Mouse (Mus musculus) forebrain, embryonic 15.5 days (tissue): ENCODE data around the gene Eif4enif1. TPM values are rescaled to one million over a fixed set of nuclear protein-coding genes. Genes with fewer than 3 reads are reported as not detected.
"Not testable (repeated sequence)": the region's sequence is repeated elsewhere in the genome, so short reads cannot be mapped to it uniquely, and the experiment has no call there.

Experiments
- ATAC-seq: fragments of 200-750 bp; cut with Nextera tagmentation; replicated peaks from 2 replicates; pipeline ENCODE4 v1.8.0; 2017; ENCODE audit warnings: mild to moderate bottlenecking, moderate TSS enrichment, moderate library complexity
- H3K27ac ChIP-seq: fragments of 300-500 bp; sonication (generic); replicated peaks from 2 replicates; pipeline ENCODE4 v1.5.1; 2015; ENCODE audit warnings: mild to moderate bottlenecking, inconsistent platforms
- H3K27me3 ChIP-seq: fragments of 300-500 bp; sonication (generic); 2 replicates; pipeline ENCODE4 v1.6.1; 2015; ENCODE audit warnings: inconsistent platforms
- H3K36me3 ChIP-seq: fragments of 300-500 bp; sonication (generic); 2 replicates; pipeline ENCODE4 v1.6.1; 2015; ENCODE audit warnings: mild to moderate bottlenecking, inconsistent platforms
- H3K4me1 ChIP-seq: fragments of 300-500 bp; sonication (generic); 2 replicates; pipeline ENCODE4 v1.6.1; 2015; ENCODE audit warnings: inconsistent platforms
- H3K4me2 ChIP-seq: fragments of 300-500 bp; sonication (generic); replicated peaks from 2 replicates; pipeline ENCODE4 v1.6.1; 2015; ENCODE audit warnings: mild to moderate bottlenecking, inconsistent platforms
- H3K4me3 ChIP-seq: fragments of 300-500 bp; sonication (generic); 2 replicates; pipeline ENCODE4 v1.5.1; 2015; ENCODE audit warnings: mild to moderate bottlenecking, inconsistent platforms
- H3K9ac ChIP-seq: fragments of 300-500 bp; sonication (generic); replicated peaks from 2 replicates; pipeline ENCODE4 v1.6.1; 2015; ENCODE audit warnings: mild to moderate bottlenecking, inconsistent platforms
- H3K9me3 ChIP-seq: fragments of 300-500 bp; sonication (generic); 2 replicates; pipeline ENCODE4 v1.6.1; 2016; ENCODE audit warnings: inconsistent platforms
- WGBS: fragments of 180-500 bp; shearing (Covaris S2); methylation state at CpG from one replicate; pipeline ENCODE4 v1.1.7; 2015; ENCODE audit warnings: mixed read lengths; 5-methylcytosine and 5-hydroxymethylcytosine counted together
- polyA plus RNA-seq: library from polyadenylated mRNA; unstranded; fragments of >200 nt; fragmentation: Nextera tagmentation; extraction: Ambion mirVana; gene quantifications from 2 replicates; pipeline ENCODE4 v1.2.1, GENCODE M21; 2015

The Eif4enif1 gene
- polyA plus RNA-seq: 46.2 and 54.3 TPM in 2 replicates

DNA sequence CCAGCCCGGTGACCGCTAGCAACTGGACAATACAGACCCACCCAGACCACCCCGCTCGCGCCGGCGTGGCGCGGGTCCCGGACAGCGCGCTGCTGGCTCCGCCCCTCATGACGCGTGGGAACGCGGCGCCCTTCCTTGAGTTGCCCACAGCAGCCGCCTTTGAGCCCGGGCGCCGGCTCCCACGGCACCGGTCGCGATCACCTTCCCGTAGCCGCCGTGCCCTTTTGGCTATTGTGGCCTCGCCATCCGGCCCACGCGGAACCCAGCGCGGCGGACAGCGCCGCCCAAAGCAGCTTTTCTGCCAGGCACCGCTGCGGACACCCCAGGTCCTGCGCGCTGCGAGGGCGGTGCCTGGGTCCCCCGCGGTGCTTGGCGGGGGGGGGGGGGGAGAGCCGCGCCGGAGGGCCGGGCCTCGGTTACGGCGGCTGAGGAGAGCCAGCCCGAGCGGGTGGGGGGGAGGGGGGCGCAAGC, at the start of gene Eif4enif1:
Gene Eif4enif1, plus strand, starts transcription at position 162 of the 471 bp plus-strand sequence.
- no peaks in the 10 kb centered on the region for H3K9me3 ChIP-seq
- H3K4me2 ChIP-seq: peak within 1 kb of the TSS; percentile 33
- H3K27ac ChIP-seq: peak within 1 kb of the TSS; percentile 58
- H3K36me3 ChIP-seq: peaks cover 17% of the 10 kb centered on the region
- H3K4me3 ChIP-seq: peak within 1 kb of the TSS; percentile 40
- ATAC-seq: peak; percentile 78
- WGBS: under 1% methylated on average over 49 of the region's 57 CpGs
- no peaks in the 10 kb centered on the region for H3K27me3 ChIP-seq
- peak within 1 kb of the TSS; percentile 41 for H3K9ac ChIP-seq
- peaks cover 10% of the 10 kb centered on the region for H3K4me1 ChIP-seq

DNA sequence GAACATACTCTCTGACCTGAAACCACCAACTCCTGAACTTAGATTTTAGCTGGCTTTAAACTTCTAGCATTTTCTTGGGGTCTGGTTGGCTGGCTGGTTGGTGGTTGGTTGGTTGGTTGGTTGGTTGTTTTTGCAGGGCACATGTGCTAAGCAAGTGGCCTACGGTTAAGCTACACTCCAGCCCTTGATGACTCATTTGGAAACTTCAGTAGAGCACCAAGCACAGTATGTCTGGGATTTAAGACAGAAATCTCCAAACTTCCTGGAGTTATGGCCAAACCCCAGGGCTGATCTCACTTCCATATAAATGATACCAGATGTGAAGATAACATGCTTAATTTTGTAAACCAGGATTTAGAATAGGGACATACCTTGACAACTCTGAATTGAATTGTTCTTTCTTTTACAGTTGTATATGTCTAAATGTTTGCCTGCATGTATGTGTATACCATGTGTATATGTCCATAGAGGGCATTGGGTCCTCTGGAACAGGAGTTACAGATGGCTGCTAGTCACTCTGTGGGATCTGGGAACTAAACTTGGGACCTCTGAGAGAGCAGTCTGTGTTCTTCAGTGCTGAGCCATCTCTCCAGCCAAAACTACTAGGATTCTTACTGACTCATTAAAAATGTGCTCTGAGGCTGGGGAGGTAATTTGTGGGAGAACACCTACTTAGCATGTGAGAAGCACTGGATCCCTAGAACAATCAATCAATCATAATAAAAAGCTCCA, 48.4 kb upstream of the Eif4enif1 start:
- not testable (repeated sequence) for H3K27ac ChIP-seq, H3K36me3 ChIP-seq, H3K27me3 ChIP-seq, H3K9ac ChIP-seq, H3K4me1 ChIP-seq, H3K4me3 ChIP-seq, H3K4me2 ChIP-seq
- H3K9me3 ChIP-seq: peaks cover 15% of the 10 kb centered on the region
- 83% methylated on average over 1 of the region's 1 CpGs for WGBS
- ATAC-seq: peak; percentile 30

GRCm38 (mm10) chr11:3156991-3157390, 45.2 kb upstream of the Eif4enif1 start:
- 96% methylated on average over 3 of the region's 3 CpGs for WGBS
- H3K4me2 ChIP-seq, H3K4me3 ChIP-seq, H3K27ac ChIP-seq, H3K4me1 ChIP-seq, H3K36me3 ChIP-seq, H3K9ac ChIP-seq, ATAC-seq, H3K27me3 ChIP-seq: not testable (repeated sequence)
- peaks cover 14% of the 10 kb centered on the region for H3K9me3 ChIP-seq

DNA sequence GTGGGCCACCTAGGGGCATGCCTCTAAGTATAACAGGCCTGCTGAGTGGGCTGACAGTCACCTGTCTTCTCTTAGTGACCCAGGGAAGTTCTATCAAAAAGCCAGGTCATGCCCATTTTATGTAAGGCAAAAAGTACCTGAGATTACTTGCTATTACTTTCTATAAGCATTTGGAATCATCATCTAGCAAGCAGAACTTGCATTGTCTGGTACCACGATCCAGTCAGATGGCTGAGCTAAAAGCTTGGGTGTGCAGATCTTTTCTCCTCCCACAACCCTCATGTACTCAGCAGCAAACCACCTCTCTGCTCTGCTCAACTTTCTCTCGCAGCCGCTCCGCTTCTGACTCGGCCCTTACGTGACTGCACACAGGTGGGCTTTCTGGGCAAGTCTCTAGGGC, 44.2 kb upstream of the Eif4enif1 start:
- WGBS: 95% methylated on average over 6 of the region's 6 CpGs
- not testable (repeated sequence) for H3K27me3 ChIP-seq, ATAC-seq, H3K36me3 ChIP-seq, H3K4me1 ChIP-seq, H3K9ac ChIP-seq, H3K4me3 ChIP-seq, H3K27ac ChIP-seq, H3K4me2 ChIP-seq
- peaks cover 20% of the 10 kb centered on the region for H3K9me3 ChIP-seq

- H3K4me1 ChIP-seq, H3K27me3 ChIP-seq, H3K27ac ChIP-seq, H3K36me3 ChIP-seq, ATAC-seq, H3K9ac ChIP-seq, H3K4me2 ChIP-seq, H3K4me3 ChIP-seq: not testable (repeated sequence)
- H3K9me3 ChIP-seq: peaks cover 19% of the 10 kb centered on the region
- WGBS: 91% methylated on average over 4 of the region's 4 CpGs
These were observed 43.4 kb upstream of the Eif4enif1 start for GRCm38 (mm10) chr11:3158800-3159199.

GRCm38 (mm10) chr11:3161370-3161769, 40.8 kb upstream of the Eif4enif1 start:
- H3K27ac ChIP-seq, H3K27me3 ChIP-seq, H3K4me1 ChIP-seq, H3K4me3 ChIP-seq, H3K4me2 ChIP-seq, H3K36me3 ChIP-seq, H3K9ac ChIP-seq, ATAC-seq: not testable (repeated sequence)
- peaks cover 19% of the 10 kb centered on the region for H3K9me3 ChIP-seq
- 60% methylated on average over 1 of the region's 2 CpGs for WGBS

DNA sequence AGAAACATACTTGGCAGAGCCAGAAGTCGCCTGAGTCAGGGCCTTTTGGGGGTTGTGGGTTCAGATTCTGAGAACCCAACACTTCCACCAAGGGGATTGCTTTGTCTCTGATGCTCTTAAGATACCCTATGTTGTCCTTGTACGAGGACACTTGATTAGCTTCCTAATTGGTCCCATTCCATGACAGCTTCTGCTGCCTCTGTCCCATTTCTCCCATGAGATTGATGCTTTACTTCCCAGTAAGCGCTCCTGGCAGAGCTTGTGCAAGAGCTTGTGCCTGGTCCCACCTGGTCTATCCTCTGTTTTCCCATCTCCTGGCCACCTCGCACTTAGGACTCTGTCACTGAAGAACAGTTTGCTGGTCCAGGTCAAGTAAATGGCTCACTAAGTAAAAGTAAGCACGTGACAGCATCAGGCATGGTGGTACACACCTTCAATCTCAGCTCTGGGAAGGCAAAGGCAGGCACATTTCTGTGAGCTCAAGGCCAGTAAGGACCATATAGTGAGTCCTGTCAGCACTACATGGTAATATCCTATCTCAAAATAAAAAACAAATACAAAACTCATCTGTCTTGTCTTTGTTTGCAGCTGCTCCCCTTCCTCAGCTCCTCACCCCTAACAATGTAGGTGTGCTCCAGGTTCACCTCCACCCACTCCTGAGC, 39.8 kb upstream of the Eif4enif1 start:
- not testable (repeated sequence) for H3K4me1 ChIP-seq, H3K36me3 ChIP-seq, H3K27me3 ChIP-seq, H3K4me3 ChIP-seq, H3K9ac ChIP-seq, H3K27ac ChIP-seq, H3K4me2 ChIP-seq
- H3K9me3 ChIP-seq: peaks cover 20% of the 10 kb centered on the region
- 64% methylated on average over 5 of the region's 5 CpGs for WGBS
- peak; percentile 36 for ATAC-seq

GRCm38 (mm10) chr11:3163122-3163521, 39.1 kb upstream of the Eif4enif1 start:
- not testable (repeated sequence) for ATAC-seq, H3K4me3 ChIP-seq
- 92% methylated on average over 2 of the region's 2 CpGs for WGBS

GRCm38 (mm10) chr11:3163661-3164060, 38.5 kb upstream of the Eif4enif1 start:
- not testable (repeated sequence) for ATAC-seq, H3K9ac ChIP-seq, H3K27me3 ChIP-seq, H3K4me3 ChIP-seq, H3K4me2 ChIP-seq, H3K27ac ChIP-seq, H3K36me3 ChIP-seq, H3K4me1 ChIP-seq
- peaks cover 23% of the 10 kb centered on the region for H3K9me3 ChIP-seq
- WGBS: 57% methylated on average over 3 of the region's 3 CpGs

More at GRCm38 (mm10) chr11:3163122-3163521, 39.1 kb upstream of the Eif4enif1 start:
- not testable (repeated sequence) for H3K36me3 ChIP-seq, H3K4me2 ChIP-seq, H3K27me3 ChIP-seq, H3K9ac ChIP-seq, H3K4me1 ChIP-seq, H3K27ac ChIP-seq
- H3K9me3 ChIP-seq: peaks cover 23% of the 10 kb centered on the region

DNA sequence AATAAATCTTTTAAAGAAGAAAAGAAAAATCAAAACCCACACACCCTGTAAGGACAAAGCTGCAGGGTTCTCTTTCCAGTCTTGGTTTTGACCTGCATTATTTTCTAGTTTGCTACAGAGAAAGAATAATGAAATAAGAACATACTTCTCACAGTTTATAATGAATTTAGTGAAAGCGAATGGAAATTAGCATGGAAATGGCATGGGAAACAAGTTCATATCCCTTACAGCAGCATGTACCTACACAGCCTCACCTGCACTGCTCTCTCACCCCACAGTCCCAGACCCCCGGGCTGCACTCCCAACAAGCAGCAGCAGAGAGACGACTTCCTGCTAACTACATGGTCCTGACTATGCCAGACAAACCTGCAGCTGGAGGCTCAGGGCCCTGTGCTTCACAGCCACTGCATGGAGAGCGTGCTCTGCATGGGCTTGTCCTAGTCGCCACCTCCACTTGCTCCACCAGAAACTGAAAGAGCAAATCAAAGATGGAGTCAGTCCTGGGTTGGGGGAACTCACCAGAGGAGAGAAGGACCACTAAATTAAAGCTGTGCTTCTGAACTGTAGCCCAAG, 36.9 kb upstream of the Eif4enif1 start:
- H3K27ac ChIP-seq, H3K4me1 ChIP-seq, H3K36me3 ChIP-seq, H3K27me3 ChIP-seq, H3K4me3 ChIP-seq, H3K4me2 ChIP-seq, H3K9ac ChIP-seq: not testable (repeated sequence)
- H3K9me3 ChIP-seq: peaks cover 23% of the 10 kb centered on the region
- ATAC-seq: peak; percentile 12; the same call in 1 of the 2 replicates
- WGBS: 92% methylated on average over 3 of the region's 5 CpGs

DNA sequence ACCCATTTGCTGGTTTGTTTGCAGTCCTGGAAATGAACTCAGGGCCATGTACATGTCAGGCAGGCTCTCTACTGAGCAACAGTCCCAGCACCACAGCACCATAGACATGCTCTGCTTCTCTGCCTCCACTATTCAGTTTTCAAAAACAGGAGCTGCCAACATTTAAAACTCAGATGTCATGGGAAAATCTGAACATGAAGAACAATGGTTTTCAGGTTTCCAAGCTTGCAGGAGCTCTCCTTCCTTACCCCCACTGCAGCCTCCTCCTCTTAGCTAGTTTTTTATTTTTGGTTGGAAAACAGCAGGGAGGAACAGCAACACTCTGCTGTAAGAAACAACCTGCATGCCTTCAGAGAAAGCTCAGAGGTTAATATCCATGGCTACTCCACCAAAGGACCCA, 35.9 kb upstream of the Eif4enif1 start:
- not testable (repeated sequence) for ATAC-seq, H3K4me2 ChIP-seq, H3K27me3 ChIP-seq

GRCm38 (mm10) chr11:3167129-3167528, 35.1 kb upstream of the Eif4enif1 start:
- 91% methylated on average over 4 of the region's 4 CpGs for WGBS
- H3K9ac ChIP-seq, H3K4me1 ChIP-seq, H3K36me3 ChIP-seq, H3K4me2 ChIP-seq, H3K4me3 ChIP-seq, H3K27me3 ChIP-seq, H3K27ac ChIP-seq: not testable (repeated sequence)
- peak; percentile 24; the same call in 1 of the 2 replicates for ATAC-seq
- H3K9me3 ChIP-seq: peaks cover 26% of the 10 kb centered on the region

More for the DNA sequence above, 35.9 kb upstream of the Eif4enif1 start:
- H3K9ac ChIP-seq, H3K4me3 ChIP-seq, H3K36me3 ChIP-seq, H3K4me1 ChIP-seq, H3K27ac ChIP-seq: not testable (repeated sequence)
- H3K9me3 ChIP-seq: peaks cover 22% of the 10 kb centered on the region
